Mouse (Mus musculus): ENCODE data around the gene Tnik.

Tnik gene

GRCm38 (mm10) chr3:28263002-28263947 lies at the start of gene Tnik:
TSS of gene Tnik (plus strand) at chr3:28263214.
- DNase-seq (ENCODE audit: low read depth), result no peak

GRCm38 (mm10) chr3:28214886-28215311 lies 48.1 kb upstream of the Tnik start:
- DNase-seq (ENCODE audit: low read depth), result no peak

- no peak for DNase-seq (ENCODE audit: low read depth)
These were observed 46.0 kb upstream of the Tnik start for GRCm38 (mm10) chr3:28217001-28217400.

- no peak for DNase-seq (ENCODE audit: low read depth)
These were observed 43.5 kb upstream of the Tnik start for GRCm38 (mm10) chr3:28219533-28219932.

GRCm38 (mm10) chr3:28219964-28220363 lies 43.0 kb upstream of the Tnik start:
- DNase-seq (ENCODE audit: low read depth), result no peak

- DNase-seq (ENCODE audit: low read depth), result no peak
These were observed 38.3 kb upstream of the Tnik start for GRCm38 (mm10) chr3:28224437-28225356.

GRCm38 (mm10) chr3:28225357-28225905 lies 37.6 kb upstream of the Tnik start:
- DNase-seq (ENCODE audit: low read depth), result no peak

GRCm38 (mm10) chr3:28226181-28226580 lies 36.8 kb upstream of the Tnik start:
- no peak for DNase-seq (ENCODE audit: low read depth)

- no peak for DNase-seq (ENCODE audit: low read depth)
These were observed 34.1 kb upstream of the Tnik start for GRCm38 (mm10) chr3:28228930-28229329.

- no peak for DNase-seq (ENCODE audit: low read depth)
These were observed 33.5 kb upstream of the Tnik start for GRCm38 (mm10) chr3:28229503-28229902.

GRCm38 (mm10) chr3:28232885-28233284 lies 30.1 kb upstream of the Tnik start:
- no peak for DNase-seq (ENCODE audit: low read depth)

- DNase-seq (ENCODE audit: low read depth), result no peak
These were observed 28.8 kb upstream of the Tnik start for GRCm38 (mm10) chr3:28234179-28234578.

- DNase-seq (ENCODE audit: low read depth), result no peak
These were observed 26.3 kb upstream of the Tnik start for GRCm38 (mm10) chr3:28236689-28237088.

- DNase-seq (ENCODE audit: low read depth), result no peak
These were observed 24.9 kb upstream of the Tnik start for GRCm38 (mm10) chr3:28238136-28238535.

- no peak for DNase-seq (ENCODE audit: low read depth)
These were observed 20.5 kb upstream of the Tnik start for GRCm38 (mm10) chr3:28242561-28242960.

GRCm38 (mm10) chr3:28244244-28244890 lies 18.6 kb upstream of the Tnik start:
- DNase-seq (ENCODE audit: low read depth), result no peak

GRCm38 (mm10) chr3:28248255-28248957 lies 14.6 kb upstream of the Tnik start:
- no peak for DNase-seq (ENCODE audit: low read depth)

- no peak for DNase-seq (ENCODE audit: low read depth)
These were observed 7.3 kb upstream of the Tnik start for GRCm38 (mm10) chr3:28255711-28256110.

GRCm38 (mm10) chr3:28262371-28263001 lies 528 bp upstream of the Tnik start:
- no peak for DNase-seq (ENCODE audit: low read depth)

GRCm38 (mm10) chr3:28263948-28264840 lies 1.2 kb downstream of the Tnik start:
- no peak for DNase-seq (ENCODE audit: low read depth)
